Mouse (Mus musculus) urinary bladder, postnatal 25 days (tissue): ENCODE results near the gene Emc7.
A peak's percentile ranks its signal among the peaks of the same experiment; 100 is the strongest.

ENCODE experiments used
- DNase-seq: peaks from one replicate; pipeline ENCODE4 v3.0.0; 2022; ENCODE audit warnings: low spot score

Gene Emc7

GRCm38 (mm10) chr2:112476554-112476953 is 21.8 kb downstream of the Emc7 start:
- no peak for DNase-seq

GRCm38 (mm10) chr2:112480669-112481068 is 25.9 kb downstream of the Emc7 start, which contains the start of gene Chrm5:
Gene Chrm5, minus strand, starts transcription at chr2:112480769.
- DNase-seq = no peak

- no peak for DNase-seq
These were observed 26.8 kb downstream of the Emc7 start for GRCm38 (mm10) chr2:112481564-112481963.

GRCm38 (mm10) chr2:112482533-112483333 is 27.9 kb downstream of the Emc7 start:
- DNase-seq = no peak

- no peak for DNase-seq
These were observed 28.5 kb downstream of the Emc7 start for GRCm38 (mm10) chr2:112483334-112483651.

- no peak for DNase-seq
These were observed 30.1 kb downstream of the Emc7 start for GRCm38 (mm10) chr2:112484886-112485285.

GRCm38 (mm10) chr2:112490483-112491196 is 35.8 kb downstream of the Emc7 start:
- DNase-seq = no peak

- no peak for DNase-seq
These were observed 36.8 kb downstream of the Emc7 start for GRCm38 (mm10) chr2:112491629-112492028.

- peak; percentile 24 for DNase-seq
These were observed 37.6 kb downstream of the Emc7 start for GRCm38 (mm10) chr2:112492431-112492855.

GRCm38 (mm10) chr2:112492856-112493538 is 38.2 kb downstream of the Emc7 start, which contains the start of gene Aven:
Gene Aven, plus strand, starts transcription at chr2:112492964.
- DNase-seq = peak; percentile 79

GRCm38 (mm10) chr2:112493539-112494260 is 38.9 kb downstream of the Emc7 start:
- DNase-seq = no peak

- no peak for DNase-seq
These were observed 43.1 kb downstream of the Emc7 start for GRCm38 (mm10) chr2:112497851-112498250.

GRCm38 (mm10) chr2:112501209-112501608 is 46.4 kb downstream of the Emc7 start:
- peak; percentile 37 for DNase-seq

GRCm38 (mm10) chr2:112503978-112504377 is 49.2 kb downstream of the Emc7 start:
- DNase-seq = no peak

- DNase-seq = no peak
These were observed 52.1 kb downstream of the Emc7 start for GRCm38 (mm10) chr2:112506841-112507435.

- DNase-seq = no peak
These were observed 52.6 kb downstream of the Emc7 start for GRCm38 (mm10) chr2:112507444-112507843.

GRCm38 (mm10) chr2:112510140-112510539 is 55.3 kb downstream of the Emc7 start:
- no peak for DNase-seq

GRCm38 (mm10) chr2:112513036-112513435 is 58.2 kb downstream of the Emc7 start:
- no peak for DNase-seq

- DNase-seq = no peak
These were observed 61.9 kb downstream of the Emc7 start for GRCm38 (mm10) chr2:112516728-112517127.

GRCm38 (mm10) chr2:112517218-112517617 is 62.4 kb downstream of the Emc7 start:
- DNase-seq = no peak

- DNase-seq = no peak
These were observed 63.7 kb downstream of the Emc7 start for GRCm38 (mm10) chr2:112518541-112518940.
